Mouse (Mus musculus) c-Kit-positive CD71-positive TER-119-positive erythroid progenitor cells, embryonic 14.5 days (primary cell): ENCODE data around the gene Pik3r1.
A peak's percentile ranks its signal among the peaks of the same experiment; 100 is the strongest.

Experiments
- DNase-seq: peaks from one replicate; pipeline ENCODE4 v3.0.0-alpha.2; 2013; ENCODE audit warnings: low spot score

Gene Pik3r1

DNA sequence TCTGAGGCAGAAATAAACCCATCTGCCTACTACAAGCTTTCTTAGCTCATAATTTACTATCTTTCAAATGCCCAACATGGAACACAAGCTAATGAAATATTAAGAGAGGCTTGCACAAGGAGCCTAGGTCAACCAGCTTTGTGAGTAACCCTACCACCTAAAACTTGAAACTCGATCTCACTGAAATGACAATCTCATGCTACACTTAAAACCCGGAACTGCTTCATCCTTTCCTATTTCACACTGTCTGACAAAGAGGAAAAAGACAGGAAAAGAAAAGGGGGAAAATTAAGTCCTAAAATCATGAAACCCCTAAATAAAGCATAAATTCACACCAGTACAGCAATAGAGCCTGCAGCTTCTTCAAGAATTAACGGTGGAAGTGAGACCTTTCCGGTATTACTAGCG is 1.4 kb downstream of the Pik3r1 start:
- no peak for DNase-seq

DNA sequence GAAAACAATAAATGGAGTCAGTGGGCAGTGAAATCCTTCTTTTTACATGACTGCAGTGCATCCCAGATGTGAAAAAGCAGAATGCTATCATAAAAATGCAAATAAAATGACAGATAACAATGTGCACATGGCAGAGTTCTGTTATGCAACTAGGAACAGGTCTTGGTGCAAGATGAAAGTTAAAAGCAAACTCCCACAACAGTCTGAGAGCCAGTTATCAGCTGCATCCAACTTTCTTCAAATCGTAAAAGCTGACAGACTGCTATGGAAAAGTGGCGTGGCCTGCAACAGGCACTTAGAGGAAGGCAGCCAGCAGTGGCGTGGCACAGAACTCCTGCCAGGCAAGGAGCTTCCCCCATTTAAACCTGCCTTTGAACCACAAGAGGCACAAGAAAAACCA is 2.0 kb downstream of the Pik3r1 start:
- DNase-seq: no peak

DNA sequence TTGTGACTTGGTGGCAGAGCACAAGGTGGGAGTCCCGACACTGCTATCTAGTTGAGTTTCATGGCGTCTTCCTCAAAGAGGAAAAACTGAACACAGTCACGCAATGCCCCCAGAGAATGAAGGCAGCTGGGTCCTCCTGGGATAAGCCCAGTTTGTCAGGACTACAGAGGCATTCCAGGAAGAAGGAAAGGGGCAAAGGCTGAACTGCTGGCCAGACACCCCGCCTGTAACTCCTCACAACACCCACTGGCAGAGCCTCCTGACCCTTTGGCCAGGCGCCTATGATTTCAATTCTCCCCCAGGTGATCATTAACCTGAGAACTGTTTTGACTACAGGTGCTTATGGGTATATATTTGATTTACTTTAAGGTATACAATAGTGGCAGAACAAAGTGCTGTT is 3.9 kb downstream of the Pik3r1 start:
- no peak for DNase-seq

DNA sequence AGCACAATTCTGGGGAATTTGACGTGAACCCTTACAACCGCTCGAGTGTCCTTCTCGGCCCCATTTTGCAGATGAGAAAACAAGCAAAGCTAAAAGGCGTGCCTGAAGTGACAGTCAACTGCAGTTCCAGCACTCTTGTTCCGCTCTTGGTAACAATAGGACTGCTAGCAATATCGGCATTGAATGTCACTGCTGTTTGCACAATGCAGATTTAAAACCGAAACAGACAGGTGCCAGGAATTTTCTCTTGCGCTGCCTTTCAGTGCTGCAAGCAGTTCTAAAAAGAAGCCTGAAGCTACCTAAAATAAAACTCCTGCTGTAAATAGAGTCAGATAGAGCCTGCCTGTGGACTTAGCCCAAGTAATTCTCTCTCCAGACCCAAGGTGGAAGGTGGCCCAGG is 4.3 kb downstream of the Pik3r1 start:
- no peak for DNase-seq

DNA sequence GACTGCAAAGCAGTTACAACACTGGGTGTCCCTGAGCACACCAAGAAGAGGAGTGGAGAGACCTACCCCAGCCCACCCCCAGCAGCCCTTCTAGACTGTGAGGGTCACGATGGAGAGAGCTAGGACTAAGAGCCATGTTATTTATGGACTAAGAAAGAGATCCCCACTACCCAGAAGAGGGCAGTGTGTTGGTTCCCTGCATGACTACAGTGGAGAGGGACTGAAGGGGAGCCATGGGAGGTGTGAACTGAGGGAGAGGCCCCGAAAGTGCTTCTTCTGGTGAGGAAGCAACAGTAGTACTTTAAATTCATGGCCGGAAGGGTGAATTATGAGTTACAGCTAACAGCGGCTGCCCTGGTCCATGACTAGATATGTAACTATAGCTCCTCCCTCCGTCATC is 4.9 kb downstream of the Pik3r1 start:
- DNase-seq: no peak

DNA sequence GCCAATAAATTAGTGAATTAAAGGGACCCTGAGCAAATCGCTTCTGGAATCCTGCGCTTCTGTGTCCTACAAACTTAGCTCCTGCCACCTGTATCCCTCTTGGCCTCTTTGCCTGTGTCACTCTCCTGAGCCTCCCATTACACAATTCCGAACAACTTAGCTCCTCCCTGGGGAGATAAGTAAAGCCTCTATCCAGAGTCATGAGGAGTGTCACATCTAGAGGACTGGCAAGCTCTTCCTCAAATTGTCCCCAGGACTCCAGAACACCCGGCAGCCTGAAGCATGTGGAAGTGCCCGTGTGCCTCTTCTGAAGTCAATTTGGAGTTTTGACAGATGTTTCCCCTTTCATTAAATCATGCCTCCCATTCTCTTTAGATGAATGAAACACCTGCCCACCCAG is 6.4 kb downstream of the Pik3r1 start:
- no peak for DNase-seq

DNA sequence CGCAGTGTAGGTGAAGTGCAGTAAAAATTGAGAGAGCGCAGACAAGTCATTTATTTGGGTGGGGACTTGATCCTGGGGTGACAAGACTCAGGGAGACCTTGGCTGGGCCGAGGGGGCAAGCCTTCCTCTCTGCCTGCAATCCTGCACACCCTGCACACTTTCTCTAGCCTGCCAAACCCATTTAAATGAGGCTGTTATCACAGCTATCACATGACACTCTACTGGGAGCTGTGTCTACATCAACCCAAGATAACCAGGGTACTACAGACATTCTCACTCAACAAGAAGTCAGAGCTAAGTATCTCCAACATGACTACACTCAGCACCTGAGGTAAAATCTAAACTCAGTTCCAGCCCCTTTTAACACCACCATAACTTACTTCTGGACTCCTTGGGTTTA is 7.1 kb downstream of the Pik3r1 start:
- DNase-seq: peak; percentile 51

DNA sequence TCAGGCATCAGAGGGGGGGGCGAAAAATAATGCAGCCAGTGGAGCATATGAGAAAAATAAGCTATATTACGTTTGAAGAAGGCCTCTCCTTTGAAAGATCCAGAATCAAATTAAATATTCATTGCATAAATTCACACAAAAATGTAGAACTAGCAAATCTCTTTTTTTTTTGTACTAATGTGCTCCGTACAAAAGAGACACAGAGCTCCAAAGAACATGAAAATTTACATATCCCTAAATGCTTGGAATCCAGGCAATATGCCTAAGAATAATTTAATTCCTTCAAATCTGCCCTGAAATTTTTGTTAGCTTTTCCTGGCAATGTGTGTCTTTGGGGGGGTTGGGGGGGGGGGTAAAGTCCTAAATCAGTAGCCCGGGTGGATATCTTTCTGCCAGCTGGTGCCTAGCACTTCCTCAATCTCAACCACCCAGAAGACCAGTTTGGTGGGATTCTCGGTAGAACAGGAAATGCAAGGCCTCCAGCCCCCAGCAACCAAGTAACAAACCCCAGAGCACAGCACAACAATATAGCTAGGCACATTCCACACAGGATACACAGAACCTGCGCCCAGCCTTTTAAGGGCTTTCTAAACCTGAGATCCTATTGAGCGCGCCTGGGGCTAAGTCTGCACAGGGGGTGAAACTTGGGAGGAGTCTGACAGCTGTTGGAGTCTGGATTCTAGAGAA is 7.9 kb downstream of the Pik3r1 start:
- DNase-seq: no peak

DNA sequence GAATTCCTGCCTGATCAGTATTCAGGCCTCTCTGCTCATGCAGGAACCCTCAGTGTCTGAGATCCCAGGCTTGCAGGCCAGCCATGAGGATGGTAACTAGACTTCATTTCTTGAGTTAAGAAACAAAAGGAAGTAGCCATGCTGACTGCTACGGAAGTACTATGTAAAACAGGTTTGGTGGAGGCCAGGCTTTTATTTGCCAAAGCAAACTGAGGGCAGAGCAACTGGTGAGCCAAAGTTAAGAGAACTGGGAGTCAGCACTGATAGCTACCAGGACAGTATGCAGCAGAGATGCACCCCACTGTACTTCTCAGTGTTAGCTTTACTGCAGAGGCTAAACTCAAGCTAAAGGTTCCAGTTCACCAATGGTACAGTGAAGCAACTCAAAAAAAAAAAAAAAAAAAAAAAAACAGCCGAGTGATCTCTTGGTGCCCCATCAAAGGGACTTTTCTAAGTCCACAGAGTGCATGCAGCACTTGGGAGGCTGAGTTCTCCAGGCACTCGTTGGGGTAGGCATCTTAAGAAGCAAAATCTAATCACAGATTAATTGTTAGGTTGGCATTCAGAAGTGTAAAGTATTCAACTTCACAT is 8.6 kb downstream of the Pik3r1 start:
- no peak for DNase-seq

DNA sequence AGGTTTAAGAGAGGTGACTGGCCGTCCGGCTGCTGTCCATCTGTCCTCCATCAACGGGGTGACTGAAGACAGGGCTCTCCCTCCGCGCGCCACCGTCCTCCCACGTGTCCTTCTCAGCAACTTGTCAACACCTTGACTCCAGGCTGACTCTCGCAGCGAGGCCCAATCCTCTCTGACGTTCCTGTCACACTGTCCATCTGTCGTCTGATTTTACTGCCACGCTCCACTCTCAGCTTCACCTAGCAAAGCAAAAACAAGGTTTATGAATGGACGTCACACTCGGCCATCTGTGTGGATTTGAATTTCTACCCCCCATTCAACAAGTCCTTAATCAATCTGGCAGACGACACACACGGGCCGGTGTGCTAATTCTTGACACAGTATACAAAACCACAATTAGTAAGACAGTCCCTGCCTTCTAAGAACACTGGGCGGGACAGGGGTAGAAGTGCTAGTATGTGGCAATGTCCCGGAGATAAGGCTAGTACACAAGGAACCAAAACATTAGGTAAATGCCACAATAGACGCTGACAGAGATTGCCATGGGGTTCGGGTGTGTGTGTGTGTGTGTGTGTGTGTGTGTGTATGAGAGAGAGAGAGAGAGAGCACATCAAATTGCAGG is 10.1 kb downstream of the Pik3r1 start:
- DNase-seq: no peak

DNA sequence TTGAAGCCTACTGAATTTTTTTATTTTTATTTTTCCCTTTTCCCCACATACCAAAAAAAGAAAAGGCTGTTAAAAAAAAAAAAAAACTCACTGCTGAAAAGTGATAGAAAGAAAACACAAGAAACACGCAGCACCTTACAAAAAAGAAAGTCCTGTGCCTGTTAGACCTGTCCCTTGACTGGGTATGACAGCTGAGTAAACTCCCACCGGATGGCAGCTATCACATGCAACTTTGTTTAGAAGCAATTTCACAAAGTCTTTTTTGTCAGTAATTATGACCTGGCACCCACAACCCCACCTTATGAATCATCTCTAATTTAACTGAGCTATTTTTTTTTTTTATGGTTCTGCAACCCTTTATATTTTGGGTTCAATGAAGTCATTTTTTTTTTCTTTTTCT is 12.8 kb downstream of the Pik3r1 start:
- no peak for DNase-seq

DNA sequence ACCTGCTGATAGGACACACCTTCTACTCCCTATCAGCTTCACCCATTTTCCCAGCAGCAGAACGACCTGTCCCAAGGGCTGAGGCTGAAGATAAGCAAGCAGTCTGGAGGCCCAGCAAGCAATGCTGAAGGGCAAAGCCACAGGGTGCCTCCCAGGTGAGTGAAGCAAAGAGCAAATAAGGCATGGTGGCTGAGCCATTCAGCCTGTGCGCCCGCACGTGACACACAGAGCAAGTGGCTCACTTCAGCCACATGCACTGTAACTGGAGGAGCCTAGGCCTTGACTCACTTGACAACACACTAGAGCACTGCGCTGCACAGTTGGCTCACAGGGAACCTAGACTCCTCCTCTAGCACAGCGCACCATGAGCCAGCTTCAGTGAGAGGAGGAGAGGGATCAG is 14.4 kb downstream of the Pik3r1 start:
- DNase-seq: no peak

DNA sequence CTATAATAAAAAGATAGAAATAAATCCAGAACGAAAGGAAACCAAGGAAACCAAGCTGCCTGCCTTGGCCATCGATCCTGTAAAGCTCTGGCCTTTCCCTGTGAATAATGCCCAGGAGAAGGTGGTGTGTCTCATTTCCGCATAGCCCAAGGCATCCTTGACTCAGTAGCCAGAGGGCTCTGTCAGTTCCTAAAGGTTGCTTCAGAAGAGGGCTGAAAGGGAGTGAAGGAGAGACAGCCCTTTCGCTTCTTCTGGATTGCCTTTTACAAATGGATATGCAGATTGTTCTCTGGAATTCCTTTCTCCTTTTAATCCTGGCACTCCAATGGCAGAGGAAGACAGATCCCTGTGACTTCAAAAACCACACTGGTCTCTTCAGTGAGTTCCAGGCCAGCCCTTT is 16.2 kb downstream of the Pik3r1 start:
- DNase-seq: no peak

DNA sequence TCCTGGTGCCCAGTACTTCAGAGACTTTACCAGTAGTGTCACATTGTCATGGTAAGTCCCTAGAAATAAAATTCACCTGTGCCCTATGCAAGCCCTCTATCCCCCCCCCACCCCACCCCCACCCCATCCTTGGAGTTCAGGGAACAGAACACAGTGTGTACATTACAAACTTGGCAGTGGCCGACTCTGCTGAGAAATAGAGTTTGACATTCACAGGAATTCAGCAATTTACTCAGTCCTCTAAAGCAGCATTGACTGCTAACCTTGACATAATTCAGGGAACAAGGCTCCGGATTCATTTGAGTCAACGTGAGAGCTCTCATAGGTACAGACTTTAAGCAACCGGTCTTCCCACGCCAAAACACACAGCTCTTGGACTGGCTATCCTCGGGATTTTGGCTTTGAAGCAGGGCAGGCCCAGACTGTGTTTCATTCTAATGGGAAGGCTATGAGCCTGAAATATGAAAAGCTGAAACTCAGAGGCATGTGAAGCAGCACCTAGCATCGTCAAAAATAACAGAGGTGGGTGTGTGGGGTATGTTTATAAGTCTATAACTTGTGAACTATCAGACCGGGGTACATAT is 21.9 kb downstream of the Pik3r1 start:
- DNase-seq: no peak

DNA sequence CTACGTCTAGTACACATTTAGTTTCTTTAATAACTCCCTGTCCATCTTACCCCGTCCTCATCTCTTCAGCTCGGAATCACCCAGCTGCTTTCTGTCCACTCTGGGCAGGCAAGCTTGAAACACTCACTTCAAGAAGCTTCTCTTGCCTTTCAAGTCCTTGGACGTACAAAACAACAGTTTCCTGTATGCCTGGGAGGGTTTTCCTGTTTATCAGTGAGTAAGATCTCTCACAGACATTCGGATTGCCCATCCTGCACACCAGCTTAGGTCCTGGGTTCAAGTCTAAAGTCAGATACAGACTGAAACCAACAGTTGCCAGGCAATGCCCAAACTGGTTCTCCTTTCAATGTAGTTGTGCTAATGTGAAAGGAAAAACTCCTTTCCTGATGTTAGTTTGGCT is 23.1 kb downstream of the Pik3r1 start:
- no peak for DNase-seq

DNA sequence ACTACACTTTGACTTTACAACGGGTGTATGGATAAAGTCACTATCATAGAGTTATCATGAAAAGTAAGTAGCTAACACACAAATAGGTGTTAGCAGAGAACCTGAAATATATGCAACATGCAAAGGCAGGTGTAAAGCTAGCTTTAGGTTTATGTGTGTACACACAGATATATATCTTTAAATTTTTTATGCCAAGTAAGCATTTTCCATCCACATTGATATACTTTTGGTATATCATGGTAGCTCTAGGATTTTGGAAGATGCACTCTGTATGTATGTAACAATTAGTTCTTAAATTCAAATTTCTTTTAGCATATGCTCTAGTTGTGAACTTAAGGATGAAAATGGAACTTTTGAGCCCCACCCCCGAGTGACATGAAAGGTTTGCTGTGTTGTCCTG is 24.0 kb downstream of the Pik3r1 start:
- DNase-seq: no peak

DNA sequence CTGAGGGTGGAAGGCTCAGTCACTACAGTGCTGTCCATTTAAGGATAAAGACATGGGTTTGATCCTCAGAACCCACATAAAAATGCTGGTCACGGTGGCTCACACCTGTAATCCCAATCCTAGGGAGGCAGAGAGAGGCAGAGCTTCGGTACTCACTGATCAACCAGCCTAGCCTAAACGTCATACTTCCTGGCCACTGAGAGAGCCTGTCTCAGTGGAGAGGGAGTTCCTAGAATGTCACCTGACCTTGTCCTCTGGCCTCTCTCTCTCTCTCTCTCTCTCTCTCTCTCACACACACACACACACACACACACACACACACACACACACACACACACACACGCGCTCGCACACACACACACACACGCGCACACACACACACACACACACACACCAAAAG is 24.8 kb downstream of the Pik3r1 start:
- DNase-seq: no peak

DNA sequence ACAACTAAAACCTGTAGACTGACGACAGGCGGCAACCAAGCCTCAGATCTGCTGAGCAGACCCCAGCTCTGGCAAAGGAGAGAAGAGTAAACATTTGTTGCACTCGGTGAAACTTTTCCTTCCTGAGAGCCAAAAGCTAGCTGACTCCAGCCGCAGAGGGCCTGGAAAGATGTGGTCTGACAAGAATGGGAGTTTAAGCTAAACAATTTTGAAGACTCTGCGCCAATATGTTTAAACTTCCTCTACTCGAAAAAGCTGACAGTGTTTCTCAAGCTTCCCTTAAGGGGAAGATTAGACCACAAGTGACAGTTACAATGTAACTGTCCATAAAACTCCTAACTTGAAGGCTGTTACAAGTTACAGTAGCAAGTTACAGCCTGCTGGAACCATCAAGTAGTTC is 25.4 kb downstream of the Pik3r1 start:
- DNase-seq: no peak

DNA sequence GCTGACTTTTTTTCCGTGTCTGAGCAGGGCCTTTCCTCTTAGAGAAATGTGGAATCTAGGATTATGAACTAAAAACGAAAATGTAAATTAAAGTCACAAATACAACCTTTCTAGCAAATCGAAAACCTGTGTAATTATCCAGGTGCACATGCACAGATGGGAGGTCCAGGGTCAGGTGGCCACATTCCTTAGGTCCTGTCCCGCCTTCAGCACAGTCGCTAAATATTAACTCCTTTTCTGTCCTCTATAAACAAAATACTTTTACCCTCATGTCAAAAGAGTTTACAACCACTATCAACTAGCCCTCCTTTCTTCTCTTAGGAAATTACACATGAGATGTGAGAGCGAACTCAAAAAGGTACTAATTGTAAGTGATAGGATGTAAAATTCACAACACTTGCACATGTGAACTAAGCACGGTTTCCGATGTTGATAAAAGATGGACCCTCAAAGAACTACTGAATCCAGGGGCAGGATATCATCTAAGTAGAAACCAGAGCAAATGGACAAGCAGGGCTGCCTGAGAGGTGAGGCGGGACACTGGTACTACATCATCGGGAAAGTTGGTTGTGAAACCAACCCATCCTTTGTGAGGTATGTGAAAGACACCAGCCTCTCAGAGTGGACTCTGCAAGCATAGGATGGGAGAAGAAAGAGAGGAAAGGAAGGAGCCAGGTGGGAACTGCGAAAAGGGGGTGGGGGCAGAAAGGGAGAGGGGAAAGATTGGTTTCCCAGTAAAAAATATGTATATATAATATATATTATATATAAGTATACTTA is 26.3 kb downstream of the Pik3r1 start:
- no peak for DNase-seq

DNA sequence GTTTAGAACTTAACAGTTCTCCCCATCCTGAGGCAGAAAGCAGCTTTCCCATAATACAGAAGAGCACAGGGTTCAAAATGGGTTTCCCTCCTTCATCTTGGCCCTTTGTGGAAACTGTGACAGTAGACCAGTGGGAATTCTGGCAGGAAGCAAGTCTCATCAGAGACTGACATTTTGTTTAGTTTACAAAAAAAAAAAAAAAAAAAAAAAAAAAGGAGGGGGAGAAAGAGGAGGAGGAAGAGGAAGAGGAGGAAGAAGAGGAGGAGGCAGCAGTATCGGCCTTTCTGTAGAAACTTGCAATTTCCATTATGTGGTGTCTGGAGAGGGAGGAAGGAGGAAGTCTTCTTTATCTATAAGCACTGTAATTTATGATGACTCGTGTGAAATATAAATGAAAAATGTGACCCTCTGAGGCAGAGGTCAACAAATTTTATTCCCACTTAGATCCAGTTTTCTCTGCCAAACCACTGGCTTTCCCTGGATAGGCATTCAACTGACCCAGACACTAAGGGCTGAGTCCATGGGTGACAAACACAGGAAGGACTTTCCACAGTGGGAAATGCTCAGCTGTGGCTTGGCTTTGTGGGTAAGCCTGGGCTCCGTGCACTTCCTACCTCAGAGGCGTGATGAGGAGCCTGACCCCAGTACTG is 28.2 kb downstream of the Pik3r1 start:
- DNase-seq: no peak

DNA sequence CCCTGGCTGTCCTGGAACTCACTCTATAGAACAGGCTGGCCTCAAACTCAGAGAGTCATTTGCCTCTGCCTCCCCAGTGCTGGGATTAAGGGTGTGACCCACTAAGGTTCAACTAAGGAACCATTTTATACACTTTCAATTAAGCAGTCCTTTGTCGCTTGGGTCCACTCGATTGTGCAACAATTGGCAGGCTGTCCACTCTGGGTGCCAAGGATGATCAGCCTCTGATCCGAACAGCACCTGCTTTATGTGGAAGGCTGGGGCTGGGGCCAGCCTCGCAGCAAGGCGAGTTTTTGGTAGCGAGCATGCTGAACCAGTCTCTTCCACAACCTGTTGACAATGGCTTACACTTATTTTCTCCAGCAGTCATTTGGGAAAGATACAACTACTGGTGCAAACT is 29.2 kb downstream of the Pik3r1 start:
- no peak for DNase-seq
